Mouse (Mus musculus): Measurements from ENCODE around the gene Grsf1. TPM values are rescaled to one million over a fixed set of nuclear protein-coding genes. Genes with fewer than 3 reads are reported as not detected.

Gene Grsf1
- polyA plus RNA-seq, 1 experiment from 2014 or later = 82.0 TPM

GRCm38 (mm10) chr5:88720116-88721002 lies 44.4 kb upstream of the Grsf1 start, which contains the start of gene Mob1b:
Mob1b (plus strand) TSS chr5:88720855.
- under 1% methylated on average over 44 of the region's 54 CpGs for WGBS
- Histone ChIP-seq H3K4me3 (replicated peaks; ENCODE audit: low read depth, low read length) (peak within 1 kb of the TSS; percentile 93), H3K4me1 (replicated peaks; ENCODE audit: insufficient read depth, low read length) (peaks cover 4% of the 10 kb centered on the region; the same call in 1 of the 2 replicates), H3K9me3 (replicated peaks; ENCODE audit: low read length) (no peaks in the 10 kb centered on the region), H3K27me3 (ENCODE audit: insufficient read depth, low read length) (no peaks in the 10 kb centered on the region), H3K4me2 (ENCODE audit: low read length) (peak within 1 kb of the TSS; percentile 96), H3K27ac (peak within 1 kb of the TSS; percentile 97), H3K9ac (ENCODE audit: low read depth, low read length) (peak within 1 kb of the TSS; percentile 90), H3K36me3 (ENCODE audit: insufficient read depth, low read length) (no peaks in the 10 kb centered on the region)
- DNase-seq (ENCODE audit: low spot score) (peak; percentile 97), ATAC-seq (replicated peaks; ENCODE audit: low FRiP score, low read depth) (peak; percentile 99)
- TF ChIP-seq CTCF (IDR thresholded peaks at IDR 0.05; ENCODE audit: low read depth) = no peak

DNA sequence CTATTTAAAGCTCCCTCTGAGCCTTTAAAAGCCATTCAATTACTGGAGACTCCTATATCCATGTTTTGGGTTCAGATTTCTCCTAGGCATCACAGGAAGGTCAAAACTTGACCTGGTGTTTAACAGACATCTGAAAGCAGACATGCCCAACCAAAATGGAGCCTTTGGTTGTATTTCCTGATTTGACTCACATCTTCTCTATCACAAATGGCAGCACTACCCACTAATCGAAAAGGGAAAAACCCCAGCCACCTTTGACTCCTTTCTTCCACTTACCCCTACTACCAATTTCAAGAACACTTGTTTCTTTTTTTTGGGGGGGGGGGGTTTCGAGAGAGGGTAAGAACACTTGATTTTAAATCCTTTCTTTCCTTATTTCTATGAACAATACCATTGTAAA lies 41.0 kb upstream of the Grsf1 start:
- TF ChIP-seq CTCF (IDR thresholded peaks at IDR 0.05; ENCODE audit: low read depth) = no peak
- H3K27ac ChIP-seq = no peak overlapping the region
- H3K9ac ChIP-seq (ENCODE audit: low read depth, low read length) = no peak overlapping the region
- H3K36me3 ChIP-seq (ENCODE audit: insufficient read depth, low read length) = no peaks in the 10 kb centered on the region
- WGBS = 90% methylated on average over 2 of the region's 2 CpGs
- H3K27me3 ChIP-seq (ENCODE audit: insufficient read depth, low read length) = no peaks in the 10 kb centered on the region
- H3K4me3 ChIP-seq (replicated peaks; ENCODE audit: low read depth, low read length) = no peak overlapping the region
- peaks cover 4% of the 10 kb centered on the region; the same call in 1 of the 2 replicates for H3K4me1 ChIP-seq (replicated peaks; ENCODE audit: insufficient read depth, low read length)
- H3K4me2 ChIP-seq (ENCODE audit: low read length) = no peak overlapping the region
- ATAC-seq (replicated peaks; ENCODE audit: low FRiP score, low read depth) = no peak
- H3K9me3 ChIP-seq (replicated peaks; ENCODE audit: low read length) = no peaks in the 10 kb centered on the region
- no peak for DNase-seq (ENCODE audit: low spot score)

GRCm38 (mm10) chr5:88712328-88712727 lies 36.4 kb upstream of the Grsf1 start:
- H3K36me3 ChIP-seq (ENCODE audit: insufficient read depth, low read length) = no peaks in the 10 kb centered on the region
- ATAC-seq (replicated peaks; ENCODE audit: low FRiP score, low read depth) (no peak), DNase-seq (ENCODE audit: low spot score) (no peak)
- no peak overlapping the region for H3K4me2 ChIP-seq (ENCODE audit: low read length)
- H3K4me3 ChIP-seq (replicated peaks; ENCODE audit: low read depth, low read length) = no peak overlapping the region
- H3K27me3 ChIP-seq (ENCODE audit: insufficient read depth, low read length) = no peaks in the 10 kb centered on the region
- WGBS = 76% methylated on average over 6 of the region's 6 CpGs
- H3K9ac ChIP-seq (ENCODE audit: low read depth, low read length) = no peak overlapping the region
- no peak overlapping the region for H3K27ac ChIP-seq
- no peak for TF ChIP-seq CTCF (IDR thresholded peaks at IDR 0.05; ENCODE audit: low read depth)
- H3K9me3 ChIP-seq (replicated peaks; ENCODE audit: low read length) = no peaks in the 10 kb centered on the region
- H3K4me1 ChIP-seq (replicated peaks; ENCODE audit: insufficient read depth, low read length) = no peaks in the 10 kb centered on the region

DNA sequence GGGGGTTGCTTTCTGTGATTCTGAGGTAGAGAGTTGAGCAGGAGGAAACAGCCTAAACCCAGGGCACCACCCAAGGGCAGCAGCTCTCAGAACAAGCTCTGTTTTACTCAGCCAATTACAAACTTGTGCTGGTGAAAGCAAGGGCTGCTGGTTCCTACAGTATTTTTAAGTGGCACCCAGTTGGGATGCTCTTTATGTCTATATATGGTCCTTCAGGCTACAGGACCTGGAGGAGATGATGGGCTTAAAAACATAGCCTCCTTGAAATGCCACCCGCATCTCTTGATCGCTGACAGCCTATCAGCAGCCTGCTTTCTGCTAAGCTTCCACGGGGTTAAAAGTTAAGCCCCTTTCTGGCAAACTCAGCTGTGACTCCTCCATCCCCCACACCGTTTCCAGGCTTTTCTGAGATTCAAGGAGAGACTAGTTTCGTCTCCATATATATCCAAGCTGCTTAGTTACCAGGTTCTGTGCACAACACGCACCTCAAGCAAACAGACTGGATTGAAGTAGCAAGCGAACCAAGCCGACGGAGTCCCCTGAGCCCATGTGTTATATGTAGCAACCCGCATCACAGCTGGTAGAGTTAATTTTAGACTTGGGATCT lies 35.8 kb upstream of the Grsf1 start:
- WGBS = 40% methylated on average over 10 of the region's 10 CpGs

DNA sequence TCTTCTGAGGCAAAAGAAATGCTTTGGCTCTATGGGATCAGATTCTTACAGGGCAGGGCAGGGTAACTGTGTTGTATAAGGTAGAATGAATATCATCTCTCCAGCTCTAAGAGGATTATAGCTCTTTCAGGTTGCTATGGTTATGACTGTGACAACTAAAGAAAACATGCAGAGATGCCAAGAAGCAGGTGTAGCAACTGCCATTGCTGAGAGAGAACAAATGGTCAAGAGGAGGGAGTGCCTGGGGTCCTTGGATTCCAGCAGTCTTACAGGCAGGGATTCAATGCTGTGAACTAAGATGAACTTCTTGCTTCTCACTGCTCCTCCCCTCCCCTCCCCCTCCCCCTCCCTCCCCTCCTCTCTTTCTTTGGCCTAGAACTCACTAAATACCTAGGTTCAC lies 35.2 kb upstream of the Grsf1 start:
- DNase-seq (ENCODE audit: low spot score) (no peak), ATAC-seq (replicated peaks; ENCODE audit: low FRiP score, low read depth) (no peak)
- Histone ChIP-seq H3K9me3 (replicated peaks; ENCODE audit: low read length) (no peaks in the 10 kb centered on the region), H3K36me3 (ENCODE audit: insufficient read depth, low read length) (no peaks in the 10 kb centered on the region), H3K9ac (ENCODE audit: low read depth, low read length) (no peak overlapping the region), H3K4me2 (ENCODE audit: low read length) (no peak overlapping the region), H3K27me3 (ENCODE audit: insufficient read depth, low read length) (no peaks in the 10 kb centered on the region), H3K27ac (no peak overlapping the region), H3K4me3 (replicated peaks; ENCODE audit: low read depth, low read length) (no peak overlapping the region), H3K4me1 (replicated peaks; ENCODE audit: insufficient read depth, low read length) (no peaks in the 10 kb centered on the region)
- no peak for TF ChIP-seq CTCF (IDR thresholded peaks at IDR 0.05; ENCODE audit: low read depth)

More for the DNA sequence above, 35.8 kb upstream of the Grsf1 start:
- Histone ChIP-seq H3K9ac (ENCODE audit: low read depth, low read length) (no peak overlapping the region), H3K4me2 (ENCODE audit: low read length) (no peak overlapping the region), H3K27ac (no peak overlapping the region), H3K4me1 (replicated peaks; ENCODE audit: insufficient read depth, low read length) (no peaks in the 10 kb centered on the region), H3K4me3 (replicated peaks; ENCODE audit: low read depth, low read length) (no peak overlapping the region), H3K36me3 (ENCODE audit: insufficient read depth, low read length) (no peaks in the 10 kb centered on the region), H3K27me3 (ENCODE audit: insufficient read depth, low read length) (no peaks in the 10 kb centered on the region), H3K9me3 (replicated peaks; ENCODE audit: low read length) (no peaks in the 10 kb centered on the region)
- no peak for DNase-seq (ENCODE audit: low spot score)
- ATAC-seq (replicated peaks; ENCODE audit: low FRiP score, low read depth) = no peak
- TF ChIP-seq CTCF (IDR thresholded peaks at IDR 0.05; ENCODE audit: low read depth) = no peak

- H3K9ac ChIP-seq (ENCODE audit: low read depth, low read length) = no peak overlapping the region
- no peak for TF ChIP-seq CTCF (IDR thresholded peaks at IDR 0.05; ENCODE audit: low read depth)
- H3K4me2 ChIP-seq (ENCODE audit: low read length) = no peak overlapping the region
- no peak overlapping the region for H3K4me3 ChIP-seq (replicated peaks; ENCODE audit: low read depth, low read length)
- H3K27me3 ChIP-seq (ENCODE audit: insufficient read depth, low read length) = no peaks in the 10 kb centered on the region
- no peak overlapping the region for H3K27ac ChIP-seq
- H3K4me1 ChIP-seq (replicated peaks; ENCODE audit: insufficient read depth, low read length) = no peaks in the 10 kb centered on the region
- 78% methylated on average over 4 of the region's 4 CpGs for WGBS
- H3K9me3 ChIP-seq (replicated peaks; ENCODE audit: low read length) = no peaks in the 10 kb centered on the region
- DNase-seq (ENCODE audit: low spot score) (no peak), ATAC-seq (replicated peaks; ENCODE audit: low FRiP score, low read depth) (no peak)
- H3K36me3 ChIP-seq (ENCODE audit: insufficient read depth, low read length) = no peaks in the 10 kb centered on the region
These were observed 27.6 kb upstream of the Grsf1 start for GRCm38 (mm10) chr5:88703551-88703950.

All from kidney, postnatal 0 days (tissue).